Mouse (Mus musculus): ENCODE results near the gene Slc47a1.

GRCm38 (mm10) chr11:61410129-61410528 lies 32.0 kb upstream of the Slc47a1 start:
- TF ChIP-seq GATA1 (IDR thresholded peaks at IDR 0.05; ENCODE audit: borderline replicate concordance, low read length) (no peak), CTCF (IDR thresholded peaks at IDR 0.05; ENCODE audit: low read depth, low read length) (peak; percentile 96), TAL1 (conservative IDR thresholded peaks at IDR 0.05; ENCODE audit: low read depth, low read length) (no peak), POLR2AphosphoS5 (IDR thresholded peaks at IDR 0.05; ENCODE audit: insufficient replicate concordance, low read depth, low read length) (no peak)
